Mouse (Mus musculus) myocyte (in vitro differentiated cells): Measurements from ENCODE around the gene Fam189a1. TPM values are rescaled to one million over a fixed set of nuclear protein-coding genes. Genes with fewer than 3 reads are reported as not detected.

Experiments
- H3K27me3 ChIP-seq: one replicate; pipeline ENCODE4 v1.6.1; 2011; ENCODE audit not compliant: control insufficient read depth, insufficient read depth, insufficient read length
- H3K36me3 ChIP-seq: one replicate; pipeline ENCODE4 v1.6.1; 2011; ENCODE audit not compliant: control insufficient read depth, insufficient read depth
- H3K4me2 ChIP-seq: one replicate; pipeline ENCODE4 v1.6.1; 2011; ENCODE audit warnings: low read depth, control low read depth
- H3K4me3 ChIP-seq: one replicate; pipeline ENCODE4 v1.5.1; 2011; ENCODE audit warnings: mild to moderate bottlenecking, control low read depth, moderate library complexity
- H3K79me2 ChIP-seq: one replicate; pipeline ENCODE4 v1.6.1; 2011; ENCODE audit not compliant: control insufficient read depth, insufficient read depth
- H3ac ChIP-seq: one replicate; pipeline ENCODE4 v1.6.1; 2011; ENCODE audit not compliant: control insufficient read depth, insufficient read length
- CEBPB ChIP-seq: IDR thresholded peaks from 2 replicates; pipeline ENCODE4 v1.6.1; 2011; ENCODE audit warnings: mild to moderate bottlenecking, moderate library complexity; ENCODE audit not compliant: poor library complexity, insufficient read depth, severe bottlenecking
- E2F4 ChIP-seq: IDR thresholded peaks from one replicate; pipeline ENCODE4 v1.6.1; 2011; ENCODE audit warnings: mild to moderate bottlenecking, control low read depth, moderate library complexity; ENCODE audit not compliant: insufficient read depth
- MAX ChIP-seq: IDR thresholded peaks from one replicate; pipeline ENCODE4 v1.6.1; 2011; ENCODE audit warnings: low read depth, mild to moderate bottlenecking, control low read depth
- MYOD1 ChIP-seq, 3 experiments: IDR thresholded peaks; one replicate each; pipeline ENCODE4 v1.6.1; 2011; ENCODE audit warnings: control low read depth in 2 of 3, low read depth in 2 of 3, mild to moderate bottlenecking in 2 of 3, moderate library complexity in 1 of 3; ENCODE audit not compliant: insufficient read length in 2 of 3, control insufficient read depth in 1 of 3
- MYOG ChIP-seq, 3 experiments: IDR thresholded peaks; one replicate each; pipeline ENCODE4 v1.6.1; 2011; ENCODE audit warnings: control low read depth in 2 of 3, low read depth in 2 of 3, mild to moderate bottlenecking in 2 of 3; ENCODE audit not compliant: insufficient read length in 2 of 3, control insufficient read depth in 1 of 3, insufficient read depth in 1 of 3
- POLR2A ChIP-seq: IDR thresholded peaks from one replicate; pipeline ENCODE4 v1.6.1; 2011; ENCODE audit warnings: low read depth, mild to moderate bottlenecking, control low read depth, moderate library complexity; ENCODE audit not compliant: insufficient read length
- POLR2AphosphoS2 ChIP-seq: IDR thresholded peaks from one replicate; pipeline ENCODE4 v1.6.1; 2011; ENCODE audit warnings: low read depth, control low read depth; ENCODE audit not compliant: insufficient read length
- REST ChIP-seq: IDR thresholded peaks from one replicate; pipeline ENCODE4 v1.6.1; 2011; ENCODE audit warnings: mild to moderate bottlenecking, control low read depth, moderate library complexity; ENCODE audit not compliant: insufficient read depth, insufficient read length
- SRF ChIP-seq: IDR thresholded peaks from one replicate; pipeline ENCODE4 v1.6.1; 2011; ENCODE audit warnings: low read depth; ENCODE audit not compliant: control insufficient read depth, insufficient read length
- TCF12 ChIP-seq: IDR thresholded peaks from one replicate; pipeline ENCODE4 v1.6.1; 2011; ENCODE audit warnings: mild to moderate bottlenecking, control low read depth; ENCODE audit not compliant: poor library complexity, insufficient read depth, severe bottlenecking
- TCF3 ChIP-seq: IDR thresholded peaks from one replicate; pipeline ENCODE4 v1.6.1; 2011; ENCODE audit warnings: low read depth, control low read depth; ENCODE audit not compliant: insufficient read length
- USF1 ChIP-seq: IDR thresholded peaks from one replicate; pipeline ENCODE4 v1.6.1; 2011; ENCODE audit warnings: low read depth, mild to moderate bottlenecking, control low read depth, moderate library complexity
- polyA plus RNA-seq: library from polyadenylated mRNA; unstranded; fragments of >200 nt; fragmentation: generic; extraction: Trizol; gene quantifications from one replicate; pipeline ENCODE4 v1.2.1, GENCODE M21; 2012; ENCODE audit warnings: missing spikeins

Gene Fam189a1
- polyA plus RNA-seq, 1 experiment, result 0.38 TPM

- Histone ChIP-seq H3ac (no peak overlapping the region), H3K36me3 (no peaks in the 10 kb centered on the region), H3K4me2 (no peak overlapping the region), H3K27me3 (no peaks in the 10 kb centered on the region), H3K4me3 (no peak overlapping the region), H3K79me2 (no peaks in the 10 kb centered on the region)
- TF ChIP-seq MYOG (IDR thresholded peaks at IDR 0.05; ENCODE audit: control insufficient read depth in 1 of 3, insufficient read depth in 1 of 3, insufficient read length in 2 of 3, low read depth in 2 of 3) (no peak), POLR2AphosphoS2 (no peak)
Observed at GRCm38 (mm10) chr7:64884187-64884862, 272.0 kb downstream of the Fam189a1 start.

- no peak overlapping the region for H3ac ChIP-seq
- H3K36me3 ChIP-seq, result no peaks in the 10 kb centered on the region
- no peak overlapping the region for H3K4me2 ChIP-seq
- no peak for TF ChIP-seq MYOG (IDR thresholded peaks at IDR 0.05; ENCODE audit: control insufficient read depth in 1 of 3, insufficient read depth in 1 of 3, insufficient read length in 2 of 3, low read depth in 2 of 3)
- no peak for TF ChIP-seq SRF
- no peak for TF ChIP-seq TCF12
- no peak for TF ChIP-seq REST
- TF ChIP-seq USF1, result no peak
- TF ChIP-seq MYOD1 (IDR thresholded peaks at IDR 0.05; ENCODE audit: control insufficient read depth in 1 of 3, insufficient read length in 2 of 3, low read depth in 2 of 3), result no peak
- TF ChIP-seq E2F4, result no peak
- TF ChIP-seq POLR2A, result no peak
- no peak for TF ChIP-seq POLR2AphosphoS2
- TF ChIP-seq MAX, result no peak
- no peak for TF ChIP-seq TCF3
- TF ChIP-seq CEBPB, result no peak
- no peaks in the 10 kb centered on the region for H3K27me3 ChIP-seq
- no peak overlapping the region for H3K4me3 ChIP-seq
- H3K79me2 ChIP-seq, result no peaks in the 10 kb centered on the region
Observed at GRCm38 (mm10) chr7:64882243-64882642, 274.1 kb downstream of the Fam189a1 start.

- Histone ChIP-seq H3K79me2 (no peaks in the 10 kb centered on the region), H3K4me3 (no peak overlapping the region), H3ac (no peak overlapping the region), H3K27me3 (no peaks in the 10 kb centered on the region), H3K4me2 (no peak overlapping the region), H3K36me3 (no peaks in the 10 kb centered on the region)
- TF ChIP-seq REST (no peak), POLR2AphosphoS2 (no peak), MYOG (IDR thresholded peaks at IDR 0.05; ENCODE audit: control insufficient read depth in 1 of 3, insufficient read depth in 1 of 3, insufficient read length in 2 of 3, low read depth in 2 of 3) (no peak), TCF12 (no peak), MYOD1 (IDR thresholded peaks at IDR 0.05; ENCODE audit: control insufficient read depth in 1 of 3, insufficient read length in 2 of 3, low read depth in 2 of 3) (no peak), CEBPB (no peak), MAX (no peak), E2F4 (no peak), USF1 (no peak), TCF3 (no peak)
Observed at GRCm38 (mm10) chr7:64881387-64881786, 275.0 kb downstream of the Fam189a1 start.

- H3ac ChIP-seq, result no peak overlapping the region
- H3K79me2 ChIP-seq, result no peaks in the 10 kb centered on the region
- H3K36me3 ChIP-seq, result no peaks in the 10 kb centered on the region
- TF ChIP-seq POLR2A (no peak), TCF3 (no peak), MAX (no peak), POLR2AphosphoS2 (no peak), MYOG (IDR thresholded peaks at IDR 0.05; ENCODE audit: control insufficient read depth in 1 of 3, insufficient read depth in 1 of 3, insufficient read length in 2 of 3, low read depth in 2 of 3) (no peak), MYOD1 (IDR thresholded peaks at IDR 0.05; ENCODE audit: control insufficient read depth in 1 of 3, insufficient read length in 2 of 3, low read depth in 2 of 3) (no peak), USF1 (no peak), E2F4 (no peak), TCF12 (no peak), CEBPB (no peak), SRF (no peak), REST (no peak)
- no peak overlapping the region for H3K4me3 ChIP-seq
- no peaks in the 10 kb centered on the region for H3K27me3 ChIP-seq
- H3K4me2 ChIP-seq, result no peak overlapping the region
Observed at GRCm38 (mm10) chr7:64880415-64880814, 276.0 kb downstream of the Fam189a1 start.

GRCm38 (mm10) chr7:64874941-64875340 is 281.4 kb downstream of the Fam189a1 start:
- Histone ChIP-seq H3ac (no peak overlapping the region), H3K4me3 (no peak overlapping the region), H3K4me2 (no peak overlapping the region), H3K36me3 (no peaks in the 10 kb centered on the region), H3K27me3 (no peaks in the 10 kb centered on the region), H3K79me2 (peaks cover 21% of the 10 kb centered on the region)
- TF ChIP-seq POLR2AphosphoS2 (no peak), USF1 (no peak), POLR2A (no peak), CEBPB (no peak), REST (no peak), SRF (no peak), TCF3 (no peak), TCF12 (no peak), E2F4 (no peak), MAX (no peak), MYOG (IDR thresholded peaks at IDR 0.05; ENCODE audit: control insufficient read depth in 1 of 3, insufficient read depth in 1 of 3, insufficient read length in 2 of 3, low read depth in 2 of 3) (no peak), MYOD1 (IDR thresholded peaks at IDR 0.05; ENCODE audit: control insufficient read depth in 1 of 3, insufficient read length in 2 of 3, low read depth in 2 of 3) (no peak)
